Mouse (Mus musculus): ENCODE measurements around the gene Cenps. TPM values are rescaled to one million over a fixed set of nuclear protein-coding genes. Genes with fewer than 3 reads are reported as not detected.

The Cenps gene
- polyA plus RNA-seq (2012; rRNA removed): 3.8 and 6.6 TPM in 2 replicates

DNA sequence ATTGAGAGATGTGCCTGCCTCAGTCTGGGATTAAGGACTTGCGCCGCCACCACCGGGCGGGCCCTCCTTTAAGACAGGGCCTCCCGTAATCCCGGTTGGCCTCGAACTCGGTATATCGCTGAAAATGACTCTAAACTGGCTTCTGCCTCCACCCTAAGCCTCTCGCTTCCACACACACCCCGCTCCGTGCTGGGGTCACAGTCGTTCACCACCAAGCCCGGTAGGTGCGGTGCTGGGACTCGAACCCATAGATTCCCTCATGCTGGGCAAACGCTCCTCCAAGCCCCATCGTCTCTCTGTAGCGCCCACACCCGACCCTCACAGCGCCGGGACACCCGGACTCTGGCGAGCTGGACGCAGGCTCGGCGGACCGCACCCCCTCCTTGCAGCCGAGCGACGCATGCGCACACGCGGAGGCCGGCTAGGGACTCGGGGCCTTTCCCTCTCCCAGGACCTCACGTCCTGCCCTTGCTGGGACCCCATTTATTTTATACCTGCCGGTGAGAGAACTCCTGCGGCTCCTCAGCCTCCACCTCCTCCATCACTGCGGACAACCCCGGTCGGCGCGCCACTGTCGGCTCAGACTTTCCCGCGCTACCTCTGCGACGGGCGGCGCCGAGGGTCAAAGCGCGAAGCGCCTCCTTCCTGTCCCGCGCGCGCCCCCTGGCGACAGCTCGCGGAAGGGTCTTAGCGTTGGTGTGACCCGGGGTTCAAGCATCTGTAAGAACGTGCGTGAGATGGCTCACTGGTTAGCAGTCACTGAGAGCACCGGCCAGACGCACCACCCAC is at the start of gene Cenps:
TSS of gene Cenps (minus strand) at position 648 of the 789 bp plus-strand sequence.

DNA sequence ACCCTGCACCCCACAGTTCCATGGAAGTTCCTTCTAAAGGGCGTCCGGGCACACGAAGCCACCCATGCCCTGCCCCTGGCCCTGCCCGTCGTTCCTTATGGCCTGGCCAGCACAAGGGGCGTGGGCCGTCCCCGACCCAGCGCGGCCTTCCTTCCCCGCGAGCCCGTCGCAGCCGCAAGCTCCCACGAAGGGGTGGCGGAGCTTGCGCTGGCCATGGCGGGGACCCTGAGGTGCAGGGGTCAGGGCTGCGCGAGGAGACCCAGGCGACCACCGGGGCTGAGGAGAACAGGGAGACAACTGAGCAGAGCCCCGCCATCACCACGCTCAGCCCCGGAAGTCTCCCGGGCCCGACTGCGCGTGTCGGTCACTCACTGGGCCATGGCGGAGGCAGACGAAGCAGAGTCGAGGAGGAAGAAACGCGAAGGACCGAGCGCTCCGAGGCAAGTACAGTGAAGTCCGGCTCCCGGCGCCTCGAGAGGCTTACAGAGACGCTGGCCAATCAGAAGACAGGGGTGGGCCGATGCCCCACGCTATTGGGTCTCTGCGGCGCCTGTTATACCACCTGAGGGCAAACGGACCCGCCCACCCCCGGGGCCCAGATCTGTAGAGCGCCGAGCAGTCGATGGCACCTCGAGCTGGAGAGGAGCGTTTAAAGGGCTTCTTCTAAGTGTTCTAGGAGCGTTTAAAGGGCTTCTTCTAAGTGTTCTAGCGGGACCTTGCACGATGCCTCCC is 29.0 kb upstream of the Cenps start, which contains the start of gene Pgd:
TSS of gene Pgd (minus strand) at position 557 of the 732 bp plus-strand sequence.

DNA sequence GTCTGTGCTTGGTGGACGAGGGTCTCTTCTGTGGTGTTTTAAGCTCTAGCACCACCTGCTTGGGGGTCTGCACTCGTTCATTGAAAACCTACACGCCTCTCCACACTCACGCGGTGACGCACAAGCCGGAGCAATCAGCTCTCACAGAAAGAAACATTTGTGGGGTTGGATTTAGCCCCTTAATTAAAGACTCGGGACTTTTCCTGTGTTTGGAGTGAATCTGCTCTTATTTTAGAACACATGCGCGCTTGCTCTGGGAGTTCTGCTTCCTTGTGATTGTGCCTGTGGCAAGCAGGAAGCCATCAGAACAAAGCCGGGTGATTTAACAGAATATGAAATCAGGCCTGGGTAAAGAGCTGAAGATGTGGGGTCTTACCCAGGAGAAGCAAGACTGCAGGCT is 10.8 kb downstream of the Cenps start, which contains the start of gene Cort:
TSS of gene Cort (minus strand) at position 101 of the 400 bp plus-strand sequence.

DNA sequence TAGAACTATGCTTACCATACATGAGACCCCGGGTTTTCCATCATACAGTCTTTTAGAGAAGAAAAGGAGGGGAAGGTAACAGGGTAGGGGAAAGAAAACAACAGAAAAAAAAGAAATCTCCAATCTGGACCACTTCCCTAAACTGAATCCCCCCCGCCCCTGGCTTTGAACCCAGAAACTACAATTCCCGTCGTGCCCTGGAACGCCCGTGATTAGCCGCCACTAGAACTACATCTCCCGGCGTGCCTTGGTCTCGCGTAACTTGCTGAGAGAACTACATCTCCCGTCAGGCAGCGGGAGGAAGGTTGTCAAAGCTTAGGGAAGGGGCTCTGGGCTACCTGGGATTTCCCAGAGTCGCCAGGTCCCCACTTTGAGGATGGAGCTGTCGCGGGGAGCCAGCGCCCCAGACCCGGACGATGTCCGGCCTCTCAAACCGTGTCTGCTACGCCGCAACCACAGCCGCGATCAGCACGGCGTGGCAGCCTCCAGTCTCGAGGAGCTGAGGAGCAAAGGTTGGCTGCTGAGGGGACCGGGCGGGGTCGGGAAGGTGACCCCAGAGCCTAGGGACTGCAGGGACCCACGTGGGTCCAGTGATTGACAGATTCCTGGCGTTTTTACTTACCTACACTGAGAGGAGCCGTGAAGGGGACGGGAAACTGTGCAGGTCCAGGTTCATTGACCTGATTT is 33.4 kb downstream of the Cenps start, which contains the start of gene Dffa:
TSS of gene Dffa (plus strand) at position 272 of the 687 bp plus-strand sequence.

DNA sequence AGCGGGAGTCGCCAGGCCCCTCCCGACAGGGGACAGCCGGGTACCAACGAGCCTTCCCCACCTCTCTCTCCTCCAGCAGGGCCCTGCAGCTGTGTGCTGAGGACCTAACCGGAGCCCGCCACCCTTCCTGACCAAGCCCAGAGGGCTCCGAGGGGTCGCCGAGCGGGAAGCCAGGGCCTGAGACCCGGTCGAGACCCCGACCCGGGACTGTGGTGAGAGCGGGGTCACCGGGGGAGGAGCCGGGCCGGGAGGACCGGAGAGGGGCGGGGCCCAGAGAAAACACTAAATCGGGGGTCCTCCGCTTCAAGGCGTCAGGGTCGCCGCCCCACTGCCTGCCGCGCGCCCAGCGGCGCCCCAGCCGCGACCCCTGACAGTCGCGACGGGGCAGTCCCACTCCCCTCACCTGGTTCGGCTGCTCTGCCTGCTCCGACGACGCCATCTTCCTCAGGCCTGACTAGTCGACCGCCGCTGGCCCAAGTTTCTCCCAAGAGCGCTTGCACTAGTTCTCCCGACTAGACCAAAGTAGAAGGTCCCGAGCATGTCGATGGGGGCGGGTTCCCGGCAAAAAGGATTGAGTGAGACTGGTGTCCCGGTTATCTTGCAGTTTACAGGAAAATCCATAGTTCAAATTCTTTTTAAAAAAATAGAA is 37.9 kb downstream of the Cenps start, which contains the start of gene Pex14:
TSS of gene Pex14 (minus strand) at position 508 of the 649 bp plus-strand sequence.

Other genes with a start within 250 kb of the Cenps start
- gene Pex14, start 37.8 kb downstream of the Cenps start, polyA plus RNA-seq (2012; rRNA removed): 62.4 and 62.8 TPM in 2 replicates
- 13.2 and 15.3 TPM in 2 replicates for gene Dffa, start 33.5 kb downstream of the Cenps start, polyA plus RNA-seq (2012; rRNA removed)
- not detected in 2 replicates for gene Cort, start 10.9 kb downstream of the Cenps start, polyA plus RNA-seq (2012; rRNA removed)
- 150 and 191 TPM in 2 replicates for gene Pgd, start 29.1 kb upstream of the Cenps start, polyA plus RNA-seq (2012; rRNA removed)
- 32.9 and 34.3 TPM in 2 replicates for gene Kif1b, start 170.1 kb upstream of the Cenps start, polyA plus RNA-seq (2012; rRNA removed)

Data from ovary, adult 2 months (tissue).